Mouse (Mus musculus) bone marrow, adult 2 months (tissue): ENCODE results near the gene Pdzd8. TPM values are rescaled to one million over a fixed set of nuclear protein-coding genes. Genes with fewer than 3 reads are reported as not detected.

ENCODE experiments used
- H3K27ac ChIP-seq: fragments of 200-500 bp; 2 replicates; pipeline ENCODE4 v1.5.1; 2012; ENCODE audit warnings: low read depth, mild to moderate bottlenecking, control low read depth, inconsistent platforms, low read length; ENCODE audit not compliant: control insufficient read depth, poor library complexity, insufficient read depth
- H3K4me1 ChIP-seq: fragments of 200-500 bp; 2 replicates; pipeline ENCODE4 v1.6.1; 2011; ENCODE audit warnings: low read length; ENCODE audit not compliant: control insufficient read depth, insufficient read depth
- H3K4me3 ChIP-seq: fragments of 200-500 bp; replicated peaks from 2 replicates; pipeline ENCODE3; 2011; ENCODE audit warnings: mild to moderate bottlenecking, low read depth, low read length, control low read depth; ENCODE audit not compliant: control insufficient read depth
- CTCF ChIP-seq: fragments of 200-500 bp; IDR thresholded peaks from 2 replicates; pipeline ENCODE4 v1.5.1; 2011; ENCODE audit warnings: low read length, control low read depth; ENCODE audit not compliant: control insufficient read depth, insufficient read depth
- POLR2A ChIP-seq: fragments of 200-500 bp; IDR thresholded peaks from 2 replicates; pipeline ENCODE4 v1.6.1; 2011; ENCODE audit warnings: low read depth, mild to moderate bottlenecking, control low read depth, low read length, borderline replicate concordance; ENCODE audit not compliant: control insufficient read depth
- WGBS: fragments of 180-500 bp; shearing (Covaris S2); methylation state at CpG from one replicate; pipeline ENCODE4 v1.1.7; 2018; 5-methylcytosine and 5-hydroxymethylcytosine counted together
- polyA plus RNA-seq: library from polyadenylated mRNA; stranded (reverse); fragments of >200 nt; gene quantifications from 2 replicates; pipeline ENCODE4 v1.2.4, GENCODE M21; 2011; ENCODE audit warnings: low replicate concordance; ENCODE audit not compliant: missing spikeins, insufficient read depth, insufficient read length

The Pdzd8 gene
- polyA plus RNA-seq, 1 experiment, result 13.6 TPM

DNA sequence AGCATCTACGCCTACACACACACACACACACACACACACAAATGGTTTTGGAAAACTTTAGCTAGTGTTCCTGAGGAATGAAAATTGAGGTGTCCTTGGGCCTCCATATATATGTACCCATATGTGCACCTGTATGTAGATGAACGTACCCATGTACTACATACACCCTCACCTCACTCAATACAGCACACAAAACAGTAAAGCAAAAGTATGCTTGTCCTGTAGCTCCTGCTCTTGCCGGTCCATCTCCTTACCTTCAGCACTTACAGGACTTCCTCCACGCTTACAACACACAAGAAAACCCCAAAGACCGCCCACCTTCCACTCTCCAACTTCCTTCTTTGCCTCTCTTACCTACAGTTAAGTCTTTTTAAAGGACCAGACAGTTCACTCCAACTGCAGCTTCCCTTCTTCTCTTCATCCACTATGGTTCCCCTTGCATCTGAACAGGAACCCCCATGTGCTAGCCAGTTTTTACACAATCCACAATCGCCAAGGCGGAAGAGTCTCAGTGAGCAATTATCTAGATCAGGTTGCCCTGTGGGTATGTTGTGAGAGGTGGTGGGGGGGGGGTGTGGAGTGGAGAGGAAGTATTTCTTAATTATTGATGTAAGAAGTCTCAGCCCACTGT, 4.8 kb upstream of the Pdzd8 start:
- Histone ChIP-seq H3K4me3 (no peak overlapping the region), H3K4me1 (peaks cover 1% of the 10 kb centered on the region), H3K27ac (peak overlapping the region; percentile 40; the same call in 1 of the 2 replicates)
- WGBS, result 18% methylated on average over 7 of the region's 7 CpGs
- TF ChIP-seq CTCF, result no peak
- no peak for TF ChIP-seq POLR2A

DNA sequence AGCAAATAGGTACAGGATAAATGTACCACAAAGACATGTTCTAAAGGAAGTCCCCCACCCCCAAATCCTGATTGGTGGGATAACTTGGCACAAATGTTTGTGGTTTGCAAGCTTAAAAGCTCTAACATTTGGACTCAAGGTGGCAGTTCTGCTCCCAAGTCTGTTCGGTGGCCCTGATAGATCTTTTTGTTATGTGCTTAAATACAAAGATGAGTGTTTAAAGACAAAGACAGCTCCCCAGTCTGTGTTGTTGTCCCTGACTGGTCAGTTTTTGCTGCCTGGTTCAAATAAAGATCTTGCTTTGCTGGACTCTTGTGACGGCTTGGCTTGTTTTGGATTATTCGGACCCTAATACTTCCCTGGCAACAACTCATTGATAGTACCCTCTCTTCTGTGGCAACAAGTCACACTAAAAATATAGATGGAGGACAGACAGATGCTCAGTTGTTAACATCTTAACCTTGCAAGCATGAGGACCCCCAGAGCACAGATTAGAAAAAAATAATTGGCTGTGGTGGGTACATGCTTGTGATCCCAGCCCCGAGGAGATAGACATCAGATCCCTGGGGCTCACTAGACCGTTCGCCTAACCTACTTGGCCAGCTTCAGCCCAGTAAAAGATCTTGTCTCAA, 3.9 kb upstream of the Pdzd8 start:
- WGBS, result 78% methylated on average over 6 of the region's 6 CpGs
- no peak overlapping the region for H3K4me3 ChIP-seq
- H3K4me1 ChIP-seq, result peaks cover 1% of the 10 kb centered on the region
- peak overlapping the region; percentile 38; the same call in 1 of the 2 replicates for H3K27ac ChIP-seq
- TF ChIP-seq CTCF (no peak), POLR2A (no peak)

DNA sequence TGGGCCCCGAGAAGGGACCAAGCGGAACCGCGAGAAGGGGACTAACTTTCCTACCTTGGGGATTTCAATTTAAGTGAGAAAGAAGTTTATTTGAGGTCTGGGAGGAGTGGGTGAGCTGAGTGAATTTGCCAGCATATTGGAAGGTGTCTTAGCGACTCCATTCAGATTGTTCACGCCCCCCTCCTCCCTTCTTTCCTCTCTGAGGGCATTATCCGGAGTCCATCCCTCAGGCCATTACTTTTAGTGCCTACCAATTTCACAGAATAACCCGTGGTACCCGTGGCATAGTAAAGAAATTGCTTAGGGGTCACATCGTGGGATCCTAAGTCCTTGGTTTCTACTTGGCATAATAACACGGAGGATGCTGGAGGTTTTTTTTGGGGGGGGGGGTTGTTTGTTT, 745 bp upstream of the Pdzd8 start:
- H3K4me1 ChIP-seq, result peaks cover 1% of the 10 kb centered on the region
- H3K27ac ChIP-seq, result peak overlapping the region; percentile 99
- 10% methylated on average over 11 of the region's 11 CpGs for WGBS
- H3K4me3 ChIP-seq, result peak overlapping the region; percentile 100
- no peak for TF ChIP-seq CTCF

DNA sequence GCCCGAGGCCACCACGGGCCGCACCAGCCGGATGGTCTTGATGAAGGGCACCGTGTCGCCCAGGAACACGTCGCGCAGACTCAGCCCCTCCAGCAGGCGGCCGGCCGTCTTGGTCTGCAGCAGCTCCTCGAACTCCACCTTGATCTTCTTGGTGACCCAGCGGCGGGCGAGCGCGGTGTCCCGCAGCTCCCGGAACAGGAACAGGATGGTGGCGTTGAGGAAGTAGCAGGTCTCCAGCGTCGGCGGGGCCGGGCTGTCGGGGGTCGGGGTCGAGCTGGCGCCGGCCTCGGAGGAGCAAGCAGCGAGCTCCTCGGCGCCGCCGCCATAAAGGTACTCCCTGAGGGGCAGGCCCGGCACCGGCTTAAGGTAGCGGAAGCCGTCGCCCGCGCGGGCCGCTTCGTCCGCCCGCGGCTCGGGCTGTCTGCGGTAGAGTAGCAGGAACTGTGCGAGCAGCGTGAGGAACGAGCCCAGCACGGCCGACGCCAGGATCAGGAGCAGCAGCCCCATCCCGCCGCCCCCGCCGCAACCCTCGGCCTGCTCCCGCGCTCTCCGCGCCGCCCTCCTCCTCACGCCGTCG, 411 bp downstream of the Pdzd8 start:
- WGBS, result under 1% methylated on average over 65 of the region's 70 CpGs
- Histone ChIP-seq H3K27ac (peak overlapping the region; percentile 99), H3K4me1 (peaks cover 1% of the 10 kb centered on the region), H3K4me3 (peak overlapping the region; percentile 100)
- TF ChIP-seq CTCF (0 out of 2 replicates have a peak, but pooled peaks have one; percentile 8), POLR2A (peak; percentile 24; the same call in 1 of the 2 replicates)

DNA sequence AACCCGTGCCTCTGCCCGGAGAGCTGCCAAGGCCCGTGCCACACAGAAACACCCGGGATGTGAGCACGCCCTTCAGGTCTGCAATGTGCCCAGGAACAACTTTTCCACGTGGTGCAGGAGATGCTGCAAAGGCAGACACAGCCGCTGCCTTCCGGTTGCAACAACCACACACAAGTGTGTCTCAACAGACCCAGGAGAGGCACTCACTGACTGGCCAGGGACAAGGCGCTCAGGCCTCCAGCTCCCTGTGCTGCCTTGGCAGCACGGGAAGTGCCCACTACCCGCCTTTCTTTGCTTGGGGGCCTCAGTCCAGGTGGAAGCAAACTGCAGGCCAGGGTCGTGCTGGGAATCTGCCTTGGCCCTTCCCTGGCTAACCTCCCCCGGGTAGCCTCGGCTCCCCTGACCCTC, 1.3 kb downstream of the Pdzd8 start:
- Histone ChIP-seq H3K27ac (peak overlapping the region; percentile 99), H3K4me1 (peaks cover 1% of the 10 kb centered on the region), H3K4me3 (peak overlapping the region; percentile 100)
- WGBS, result under 1% methylated on average over 14 of the region's 14 CpGs
- TF ChIP-seq POLR2A, result peak; percentile 31; the same call in 1 of the 2 replicates
- no peak for TF ChIP-seq CTCF

GRCm38 (mm10) chr19:59342964-59343363, 2.6 kb downstream of the Pdzd8 start:
- no peak for TF ChIP-seq CTCF
- no peak for TF ChIP-seq POLR2A
- WGBS, result 15% methylated on average over 2 of the region's 2 CpGs
- Histone ChIP-seq H3K4me3 (peak overlapping the region; percentile 50), H3K27ac (no peak overlapping the region), H3K4me1 (peaks cover 1% of the 10 kb centered on the region)

DNA sequence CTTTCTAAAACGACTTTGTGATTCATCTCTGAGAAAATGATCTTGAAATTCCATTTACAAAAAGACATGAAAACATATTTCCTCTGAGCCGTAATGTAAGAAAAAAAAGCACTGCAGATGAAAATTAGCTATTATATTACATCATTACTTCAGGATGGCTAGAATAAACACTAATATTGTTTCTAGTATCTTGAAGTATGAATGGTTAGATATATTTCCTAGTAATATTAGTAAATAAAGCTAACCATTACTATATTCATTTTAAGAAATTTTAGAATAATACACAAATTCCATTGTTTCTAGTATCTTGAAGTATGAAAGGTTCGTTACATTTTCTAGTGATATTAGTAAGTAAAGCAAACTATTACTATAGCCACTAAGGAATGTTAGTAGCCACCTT, 5.7 kb downstream of the Pdzd8 start:
- no peak for TF ChIP-seq POLR2A
- no peak for TF ChIP-seq CTCF
- Histone ChIP-seq H3K27ac (no peak overlapping the region), H3K4me1 (no peaks in the 10 kb centered on the region; the same call in 1 of the 2 replicates), H3K4me3 (no peak overlapping the region)
- 78% methylated on average over 3 of the region's 3 CpGs for WGBS

DNA sequence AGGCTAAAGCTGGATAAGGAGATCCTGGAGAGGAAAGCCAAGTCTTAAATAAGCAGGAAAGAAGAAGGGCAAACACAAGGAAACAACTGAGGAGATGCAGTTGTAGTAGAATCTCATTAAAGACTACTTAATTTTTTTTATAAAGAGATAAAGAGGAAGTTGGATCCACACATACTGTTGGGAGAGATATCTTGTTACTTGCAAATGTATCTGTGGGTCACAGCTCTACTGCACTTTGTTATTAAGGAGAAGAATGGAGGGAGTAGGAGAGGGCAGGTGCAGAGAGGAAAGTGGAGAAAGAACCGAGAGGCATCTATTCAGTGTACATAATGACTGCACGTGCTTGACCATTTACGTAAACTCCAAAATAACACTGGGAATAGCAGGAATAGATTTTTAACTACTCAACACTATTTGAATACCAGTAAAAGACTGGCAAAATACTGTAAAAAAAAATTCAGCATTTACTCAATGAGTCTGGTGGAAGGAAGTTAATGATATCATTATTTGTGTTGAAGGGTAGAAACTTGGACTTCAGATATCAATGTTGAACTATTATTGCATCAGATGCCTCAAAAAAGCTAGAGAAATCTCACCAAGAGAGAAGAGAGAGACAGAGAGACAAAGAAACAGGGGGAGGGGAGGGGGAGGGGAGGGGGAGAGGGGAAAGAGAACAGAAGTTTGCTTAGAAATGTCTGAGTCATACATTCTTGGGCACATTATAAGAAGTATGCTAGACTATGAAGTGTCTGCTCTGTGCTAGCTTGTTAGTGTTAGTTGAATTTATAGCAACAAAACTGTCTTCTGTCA, 7.5 kb downstream of the Pdzd8 start:
- H3K27ac ChIP-seq, result no peak overlapping the region
- WGBS, result 72% methylated on average over 3 of the region's 3 CpGs
- H3K4me1 ChIP-seq, result no peaks in the 10 kb centered on the region; the same call in 1 of the 2 replicates
- H3K4me3 ChIP-seq, result no peak overlapping the region
- no peak for TF ChIP-seq POLR2A
- no peak for TF ChIP-seq CTCF
